Mouse (Mus musculus) heart, embryonic 15.5 days (tissue): ENCODE results near the gene Fam229a. TPM values are rescaled to one million over a fixed set of nuclear protein-coding genes. Genes with fewer than 3 reads are reported as not detected.

Source experiments
- ATAC-seq: fragments of 200-750 bp; cut with Nextera tagmentation; replicated peaks from 2 replicates; pipeline ENCODE4 v1.8.0; 2017; ENCODE audit warnings: low read depth, moderate TSS enrichment; ENCODE audit not compliant: insufficient number of reproducible peaks, insufficient read depth, low FRiP score
- H3K27ac ChIP-seq: fragments of 300-500 bp; sonication (generic); 2 replicates; pipeline ENCODE4 v1.5.1; 2015; ENCODE audit warnings: mild to moderate bottlenecking, inconsistent platforms
- H3K27me3 ChIP-seq: fragments of 300-500 bp; sonication (generic); 2 replicates; pipeline ENCODE4 v1.6.1; 2015; ENCODE audit warnings: inconsistent platforms
- H3K36me3 ChIP-seq: fragments of 300-500 bp; sonication (generic); 2 replicates; pipeline ENCODE4 v1.6.1; 2015; ENCODE audit warnings: mild to moderate bottlenecking, inconsistent platforms
- H3K4me1 ChIP-seq: fragments of 300-500 bp; sonication (generic); replicated peaks from 2 replicates; pipeline ENCODE4 v1.6.1; 2015; ENCODE audit warnings: inconsistent platforms
- H3K4me2 ChIP-seq: fragments of 300-500 bp; sonication (generic); 2 replicates; pipeline ENCODE4 v1.6.1; 2015; ENCODE audit warnings: inconsistent platforms, mild to moderate bottlenecking, moderate library complexity
- H3K4me3 ChIP-seq: fragments of 300-500 bp; sonication (generic); 2 replicates; pipeline ENCODE4 v1.5.1; 2015; ENCODE audit warnings: mild to moderate bottlenecking, inconsistent platforms
- H3K9ac ChIP-seq: fragments of 300-500 bp; sonication (generic); 2 replicates; pipeline ENCODE4 v1.6.1; 2015; ENCODE audit warnings: mild to moderate bottlenecking, inconsistent platforms
- H3K9me3 ChIP-seq: fragments of 300-500 bp; sonication (generic); replicated peaks from 2 replicates; pipeline ENCODE4 v1.6.1; 2016; ENCODE audit warnings: inconsistent platforms
- WGBS: fragments of 180-500 bp; shearing (Covaris S2); methylation state at CpG from one replicate; pipeline ENCODE4 v1.1.7; 2015; ENCODE audit warnings: mixed read lengths; 5-methylcytosine and 5-hydroxymethylcytosine counted together
- polyA plus RNA-seq: library from polyadenylated mRNA; unstranded; fragments of >200 nt; fragmentation: Nextera tagmentation; extraction: Ambion mirVana; gene quantifications from 2 replicates; pipeline ENCODE4 v1.2.1, GENCODE M21; 2015

The Fam229a gene
- polyA plus RNA-seq, 1 experiment from 2014 or later: not detected

DNA sequence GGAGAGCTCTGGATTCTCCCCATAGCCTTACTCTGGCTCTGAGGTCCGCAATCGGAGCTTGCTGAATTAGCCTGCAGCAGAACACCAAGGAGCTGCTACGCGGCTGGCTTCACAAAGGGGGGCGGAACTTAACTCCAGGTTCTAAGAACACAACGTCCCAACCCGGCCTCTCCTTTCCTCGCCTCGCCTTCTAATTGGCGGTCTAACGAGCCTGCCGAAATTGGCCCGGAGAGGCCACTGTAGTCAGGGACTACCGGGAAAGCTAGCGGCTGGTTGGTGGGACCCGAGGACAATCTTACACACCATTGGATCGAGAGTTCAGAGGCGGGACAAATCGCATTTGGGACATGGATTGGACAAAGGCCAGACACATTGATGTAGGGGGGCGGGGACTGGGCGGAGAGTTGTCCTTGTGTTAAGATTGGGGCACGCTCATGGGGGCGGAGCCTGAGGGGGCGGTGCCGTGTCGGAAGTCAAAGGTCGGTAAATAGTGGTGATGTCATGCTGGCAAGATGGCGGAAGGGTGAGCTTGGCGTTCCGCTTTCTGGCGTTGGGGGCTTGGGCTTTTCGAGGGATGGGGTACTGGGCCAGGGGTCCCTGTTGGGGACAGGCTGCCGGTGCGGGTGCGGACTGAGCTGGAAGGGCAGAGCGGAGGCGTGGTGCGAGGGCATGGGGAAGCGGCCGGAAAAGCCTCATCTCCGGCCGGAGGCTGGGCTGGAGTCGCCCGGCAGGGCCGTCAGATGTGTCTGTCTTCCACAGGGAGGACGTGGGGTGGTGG is 29.6 kb upstream of the Fam229a start, which contains the start of gene Bsdc1:
Bsdc1 (plus strand) TSS at position 399 of the 778 bp plus-strand sequence.
- Histone ChIP-seq H3K4me2 (peak within 1 kb of the TSS; percentile 83), H3K27me3 (no peaks in the 10 kb centered on the region), H3K9me3 (no peaks in the 10 kb centered on the region), H3K27ac (peak within 1 kb of the TSS; percentile 88), H3K36me3 (peaks cover 14% of the 10 kb centered on the region), H3K4me1 (peaks cover 15% of the 10 kb centered on the region), H3K9ac (peak within 1 kb of the TSS; percentile 94), H3K4me3 (peak within 1 kb of the TSS; percentile 99)
- under 1% methylated on average over 46 of the region's 46 CpGs for WGBS
- ATAC-seq: peak; percentile 98

GRCm38 (mm10) chr4:129462118-129462517 is 28.9 kb upstream of the Fam229a start:
- Histone ChIP-seq H3K4me3 (peak overlapping the region; percentile 99), H3K27me3 (no peaks in the 10 kb centered on the region), H3K9ac (peak overlapping the region; percentile 94), H3K27ac (peak overlapping the region; percentile 81; the same call in 1 of the 2 replicates), H3K9me3 (no peaks in the 10 kb centered on the region), H3K4me1 (peaks cover 15% of the 10 kb centered on the region), H3K36me3 (peaks cover 22% of the 10 kb centered on the region), H3K4me2 (peak overlapping the region; percentile 83)
- 43% methylated on average over 3 of the region's 3 CpGs for WGBS
- ATAC-seq: no peak

GRCm38 (mm10) chr4:129463097-129464059 is 27.6 kb upstream of the Fam229a start:
- Histone ChIP-seq H3K36me3 (peaks cover 32% of the 10 kb centered on the region), H3K9me3 (no peaks in the 10 kb centered on the region), H3K9ac (no peak overlapping the region), H3K4me1 (peaks cover 15% of the 10 kb centered on the region), H3K27ac (no peak overlapping the region), H3K27me3 (no peaks in the 10 kb centered on the region), H3K4me2 (no peak overlapping the region), H3K4me3 (no peak overlapping the region)
- WGBS: 82% methylated on average over 24 of the region's 24 CpGs
- ATAC-seq: no peak

DNA sequence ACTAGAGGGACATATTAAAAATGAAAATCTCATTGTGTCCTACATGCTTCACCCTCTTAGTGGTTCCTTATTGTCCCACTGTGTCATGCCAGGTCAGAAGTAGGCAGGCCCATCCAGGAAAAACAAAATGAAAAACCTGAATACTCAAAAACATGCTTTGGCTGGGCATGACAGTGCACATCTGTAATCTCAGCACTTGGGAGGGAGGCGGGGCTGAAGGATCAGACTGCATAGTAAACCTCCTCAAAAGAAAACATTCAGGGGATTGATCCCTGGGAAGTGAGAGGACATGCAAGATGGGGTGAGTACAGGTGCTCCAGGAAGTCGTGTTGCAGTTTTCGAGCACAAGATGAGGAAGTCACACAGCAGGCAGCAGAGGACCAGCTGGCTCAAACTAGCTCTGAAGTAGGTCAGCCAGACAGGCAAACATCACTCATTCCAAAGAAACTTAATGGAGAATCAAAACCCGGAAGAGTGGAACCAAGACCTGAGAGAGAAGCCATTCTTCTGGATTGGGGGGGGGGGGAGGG is 26.6 kb upstream of the Fam229a start:
- 82% methylated on average over 4 of the region's 4 CpGs for WGBS
- H3K9ac ChIP-seq: no peak overlapping the region
- no peak for ATAC-seq
- H3K4me2 ChIP-seq: no peak overlapping the region
- peaks cover 15% of the 10 kb centered on the region for H3K4me1 ChIP-seq
- no peaks in the 10 kb centered on the region for H3K9me3 ChIP-seq
- no peak overlapping the region for H3K27ac ChIP-seq
- H3K27me3 ChIP-seq: no peaks in the 10 kb centered on the region
- H3K4me3 ChIP-seq: no peak overlapping the region
- H3K36me3 ChIP-seq: peaks cover 42% of the 10 kb centered on the region

- Histone ChIP-seq H3K4me2 (no peak overlapping the region), H3K36me3 (peaks cover 72% of the 10 kb centered on the region), H3K27ac (no peak overlapping the region), H3K4me3 (no peak overlapping the region), H3K9me3 (no peaks in the 10 kb centered on the region), H3K27me3 (no peaks in the 10 kb centered on the region), H3K4me1 (no peaks in the 10 kb centered on the region), H3K9ac (no peak overlapping the region)
- WGBS: 90% methylated on average over 11 of the region's 11 CpGs
- ATAC-seq: no peak
Measured at GRCm38 (mm10) chr4:129476047-129476446, 14.9 kb upstream of the Fam229a start.

- no peak overlapping the region for H3K4me3 ChIP-seq
- H3K27ac ChIP-seq: no peak overlapping the region
- no peak overlapping the region for H3K4me2 ChIP-seq
- no peak for ATAC-seq
- peaks cover 67% of the 10 kb centered on the region for H3K36me3 ChIP-seq
- H3K4me1 ChIP-seq: no peaks in the 10 kb centered on the region
- H3K27me3 ChIP-seq: no peaks in the 10 kb centered on the region
- H3K9ac ChIP-seq: no peak overlapping the region
- no peaks in the 10 kb centered on the region for H3K9me3 ChIP-seq
- WGBS: 90% methylated on average over 3 of the region's 3 CpGs
Measured at GRCm38 (mm10) chr4:129479863-129480262, 11.1 kb upstream of the Fam229a start.

DNA sequence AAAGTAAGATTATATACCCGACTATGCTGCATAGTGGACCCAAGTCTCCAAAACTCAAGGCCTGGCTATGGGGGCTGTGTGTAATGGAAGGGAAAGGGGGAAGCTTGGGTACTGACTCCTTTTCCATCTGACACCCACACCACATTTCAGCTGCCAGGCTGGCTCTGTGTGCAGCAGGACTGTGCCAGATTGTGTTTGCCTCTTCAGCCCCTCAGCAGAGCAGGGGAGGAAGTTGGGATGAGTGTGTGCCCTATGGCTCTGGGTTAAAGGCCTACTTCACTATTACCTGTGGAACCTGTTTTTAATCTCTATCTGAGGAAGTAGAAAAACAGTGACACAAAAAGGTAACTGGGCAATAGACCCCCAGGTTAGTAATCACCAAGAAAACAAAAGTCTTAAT is 9.9 kb upstream of the Fam229a start:
- H3K36me3 ChIP-seq: peaks cover 68% of the 10 kb centered on the region
- WGBS: 74% methylated on average over 1 of the region's 1 CpGs
- H3K4me2 ChIP-seq: no peak overlapping the region
- no peak for ATAC-seq
- H3K4me3 ChIP-seq: no peak overlapping the region
- no peaks in the 10 kb centered on the region for H3K27me3 ChIP-seq
- no peaks in the 10 kb centered on the region for H3K4me1 ChIP-seq
- no peaks in the 10 kb centered on the region for H3K9me3 ChIP-seq
- H3K9ac ChIP-seq: no peak overlapping the region
- no peak overlapping the region for H3K27ac ChIP-seq

- H3K9me3 ChIP-seq: no peaks in the 10 kb centered on the region
- peaks cover 43% of the 10 kb centered on the region for H3K4me1 ChIP-seq
- no peak overlapping the region for H3K9ac ChIP-seq
- no peaks in the 10 kb centered on the region for H3K36me3 ChIP-seq
- H3K27me3 ChIP-seq: peaks cover 28% of the 10 kb centered on the region
- H3K4me3 ChIP-seq: no peak overlapping the region
- H3K27ac ChIP-seq: 0 out of 2 replicates have a peak overlapping the region, but pooled peaks have one; percentile 65
- H3K4me2 ChIP-seq: no peak overlapping the region
- 64% methylated on average over 7 of the region's 7 CpGs for WGBS
- ATAC-seq: no peak
Measured at GRCm38 (mm10) chr4:129494681-129495080, 3.7 kb downstream of the Fam229a start.

DNA sequence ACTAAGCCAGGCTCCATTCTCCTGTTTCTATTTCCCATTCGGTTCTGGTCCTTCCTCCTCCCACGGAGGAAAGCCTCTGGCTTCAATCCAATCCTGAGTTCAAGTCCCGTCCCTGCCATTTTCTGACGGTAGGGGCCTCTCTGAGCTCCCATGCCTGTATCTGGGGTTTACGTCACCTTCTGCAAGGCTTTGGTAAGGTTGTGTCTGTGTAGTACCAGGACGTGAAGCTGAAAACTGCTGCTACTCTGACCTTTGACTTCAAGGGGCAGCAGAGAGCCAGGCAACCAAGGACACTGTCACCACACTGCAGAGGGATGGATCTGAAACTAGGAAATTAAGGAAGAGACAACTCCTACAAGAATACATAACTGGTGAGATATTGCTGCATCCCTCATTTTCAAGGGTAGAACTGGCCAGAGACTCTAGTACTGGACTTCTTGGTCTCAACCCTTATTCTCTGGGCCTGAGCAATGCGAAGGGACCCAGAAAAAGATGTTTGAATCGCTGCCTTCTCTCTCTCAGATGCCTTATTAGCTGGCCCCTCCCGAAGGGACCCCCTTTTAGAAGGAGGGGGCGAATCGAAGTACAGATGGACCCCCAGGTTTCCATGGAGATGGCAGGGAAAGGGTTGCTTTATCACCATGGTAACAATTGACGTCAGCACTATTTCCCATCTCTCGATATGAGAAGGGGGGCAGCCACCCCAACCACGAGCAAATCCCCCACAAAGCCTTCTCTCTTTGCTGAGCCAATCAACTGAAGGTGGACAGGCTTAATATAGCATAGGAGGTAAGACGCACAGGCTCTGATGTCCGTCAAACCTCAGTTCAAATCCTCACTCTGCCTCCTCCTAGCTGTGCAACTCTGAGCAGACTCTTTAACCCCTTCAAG is 4.9 kb downstream of the Fam229a start:
- peak overlapping the region; percentile 65 for H3K27ac ChIP-seq
- no peak for ATAC-seq
- no peaks in the 10 kb centered on the region for H3K36me3 ChIP-seq
- WGBS: 31% methylated on average over 16 of the region's 16 CpGs
- peaks cover 50% of the 10 kb centered on the region for H3K4me1 ChIP-seq
- H3K4me2 ChIP-seq: 0 out of 2 replicates have a peak overlapping the region, but pooled peaks have one; percentile 6
- peaks cover 21% of the 10 kb centered on the region for H3K27me3 ChIP-seq
- H3K9me3 ChIP-seq: no peaks in the 10 kb centered on the region
- H3K9ac ChIP-seq: no peak overlapping the region
- H3K4me3 ChIP-seq: no peak overlapping the region

DNA sequence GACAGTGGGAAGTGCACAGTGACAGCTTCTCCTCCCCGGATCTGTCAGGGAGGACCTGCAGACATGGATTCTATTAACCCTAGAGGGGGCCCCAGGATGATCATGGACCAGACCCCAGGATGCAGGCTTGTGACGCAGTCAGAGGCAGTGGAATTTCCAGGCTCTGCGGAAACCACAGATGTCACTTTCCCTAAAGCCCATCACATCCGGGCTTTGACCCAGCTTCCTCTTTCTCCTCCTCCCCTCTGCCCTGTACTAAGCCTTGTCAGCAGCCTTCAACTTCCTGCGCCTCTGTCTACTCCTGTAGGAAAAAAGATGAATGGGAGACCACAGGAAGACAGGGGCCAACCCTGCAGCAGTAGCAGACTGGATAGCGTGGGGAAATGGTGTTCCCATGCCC is 5.6 kb downstream of the Fam229a start:
- Histone ChIP-seq H3K4me3 (no peak overlapping the region), H3K36me3 (no peaks in the 10 kb centered on the region), H3K27ac (peak overlapping the region; percentile 65), H3K4me1 (peaks cover 47% of the 10 kb centered on the region), H3K4me2 (0 out of 2 replicates have a peak overlapping the region, but pooled peaks have one; percentile 6), H3K27me3 (peaks cover 14% of the 10 kb centered on the region), H3K9me3 (no peaks in the 10 kb centered on the region), H3K9ac (no peak overlapping the region)
- whole genome bisulfite sequencing: 30% methylated on average over 6 of the region's 6 CpGs
- ATAC-seq: peak; percentile 24; the same call in 1 of the 2 replicates
